Mouse (Mus musculus): ENCODE data around the gene Rasgef1b.

DNA sequence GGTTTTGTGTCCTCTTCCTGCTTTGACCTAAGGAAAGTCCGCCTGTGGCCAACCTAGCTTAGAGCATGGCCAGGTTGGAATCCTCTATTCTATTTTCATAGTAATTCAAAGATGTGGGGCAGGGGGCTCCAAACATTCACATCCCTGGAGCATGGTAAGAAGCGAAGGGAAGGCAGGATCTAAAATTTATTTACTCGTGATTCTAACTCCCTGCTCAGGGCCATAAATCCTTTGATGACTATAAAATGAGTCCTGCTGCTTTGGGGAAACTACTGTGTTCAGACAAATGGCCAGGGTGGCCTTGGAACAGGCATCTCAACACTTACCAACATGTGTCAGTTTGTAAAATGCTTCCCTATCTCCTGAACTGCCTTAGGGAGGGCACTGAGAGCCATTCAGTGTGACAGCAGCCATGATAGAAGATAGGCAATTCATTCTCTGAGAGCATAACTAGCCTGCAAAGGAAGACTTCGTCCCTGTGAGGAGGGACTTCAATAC, 470.8 kb downstream of the Rasgef1b start:
- no peak for TF ChIP-seq CTCF (IDR thresholded peaks at IDR 0.05; ENCODE audit: insufficient read depth, low read length)
- TF ChIP-seq POLR2A (IDR thresholded peaks at IDR 0.05; ENCODE audit: borderline replicate concordance, extremely low read depth, low read depth, low read length) = no peak
